Mouse (Mus musculus) thymus, postnatal 14 days (tissue): ENCODE measurements around the gene Calm3.
"Not testable (repeated sequence)": the region's sequence is repeated elsewhere in the genome, so short reads cannot be mapped to it uniquely, and the experiment has no call there.

Experiments used
- DNase-seq: peaks from one replicate; pipeline ENCODE4 v3.0.0; 2021

Gene Calm3

DNA sequence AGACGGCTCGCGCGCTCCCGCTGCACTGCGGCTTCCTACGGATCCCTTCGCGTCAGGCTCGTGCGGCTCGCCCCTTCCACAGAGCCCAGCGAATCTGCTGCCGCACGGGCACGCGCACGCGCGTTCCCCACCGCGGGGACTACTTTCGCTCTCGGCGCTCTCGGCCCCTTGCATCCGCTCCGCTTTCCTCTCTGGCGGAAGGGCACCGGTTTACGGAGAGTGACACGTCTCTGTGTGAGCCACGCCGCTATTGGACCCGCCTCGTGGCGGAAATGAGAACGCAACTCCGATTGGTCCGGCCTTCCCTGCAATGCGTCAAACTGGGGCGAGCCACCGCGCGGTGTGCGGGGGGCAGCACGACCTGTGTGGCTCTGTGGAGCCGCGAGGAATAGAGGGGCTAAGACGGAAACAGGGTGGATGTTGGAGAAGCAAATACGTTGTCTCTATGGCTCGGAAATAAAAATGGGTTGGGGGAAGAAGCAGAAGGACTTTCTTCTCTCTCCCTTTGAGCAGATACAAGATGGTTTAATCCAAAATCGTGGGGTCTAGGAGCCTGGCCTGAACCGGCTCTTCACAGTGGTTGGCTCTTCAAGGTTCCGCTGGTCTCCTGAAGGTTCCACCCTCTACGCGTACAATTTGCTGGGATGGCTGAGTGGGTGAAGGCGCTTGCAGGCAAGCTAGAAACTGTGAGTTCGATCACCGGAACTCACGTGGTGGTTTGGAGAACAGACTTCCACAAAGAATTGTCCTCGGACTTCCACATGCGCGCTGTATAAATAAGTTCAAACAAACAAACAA lies at the start of gene Calm3:
Gene Calm3, minus strand, starts transcription at position 78 of the 798 bp plus-strand sequence.
- DNase-seq, result peak; percentile 100

DNA sequence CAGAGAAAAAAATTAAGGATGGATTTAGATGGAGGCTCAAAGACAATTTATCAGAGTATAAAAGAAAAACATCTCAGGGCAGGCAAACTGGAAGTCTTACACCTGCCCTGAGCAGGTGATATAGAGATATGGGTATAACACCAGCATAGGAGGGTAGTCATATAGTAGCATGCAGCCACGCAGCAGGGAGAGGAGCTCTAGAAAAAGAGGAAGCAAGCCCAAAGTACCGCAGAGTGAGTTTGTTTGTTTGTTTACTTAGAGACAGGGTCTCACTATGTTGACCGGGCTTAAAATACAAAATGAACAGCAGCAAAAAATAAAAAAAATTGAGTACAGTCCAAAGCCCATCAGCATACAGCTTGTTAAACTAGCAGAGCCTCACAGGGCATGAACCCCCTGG lies 47.2 kb upstream of the Calm3 start:
- no peak for DNase-seq

DNA sequence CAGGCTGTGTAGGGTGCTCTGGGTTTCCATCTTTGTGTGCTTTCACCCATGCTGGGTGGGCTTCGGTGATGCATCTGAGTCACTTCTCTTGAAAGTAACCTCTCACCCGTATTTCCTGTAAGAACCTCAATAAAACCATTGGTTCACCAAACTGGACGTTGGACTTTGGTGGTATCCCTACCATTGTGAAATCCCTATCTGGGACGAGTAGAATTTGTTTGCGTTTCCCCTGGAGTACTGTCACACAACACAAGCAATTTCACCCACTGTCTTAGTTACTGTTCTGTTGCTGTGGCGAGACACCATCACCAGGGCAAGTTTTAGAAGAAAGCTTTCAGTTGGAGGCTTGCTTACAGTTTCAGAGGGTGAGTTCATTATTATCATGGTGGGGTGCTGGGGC lies 44.5 kb upstream of the Calm3 start:
- DNase-seq, result no peak

DNA sequence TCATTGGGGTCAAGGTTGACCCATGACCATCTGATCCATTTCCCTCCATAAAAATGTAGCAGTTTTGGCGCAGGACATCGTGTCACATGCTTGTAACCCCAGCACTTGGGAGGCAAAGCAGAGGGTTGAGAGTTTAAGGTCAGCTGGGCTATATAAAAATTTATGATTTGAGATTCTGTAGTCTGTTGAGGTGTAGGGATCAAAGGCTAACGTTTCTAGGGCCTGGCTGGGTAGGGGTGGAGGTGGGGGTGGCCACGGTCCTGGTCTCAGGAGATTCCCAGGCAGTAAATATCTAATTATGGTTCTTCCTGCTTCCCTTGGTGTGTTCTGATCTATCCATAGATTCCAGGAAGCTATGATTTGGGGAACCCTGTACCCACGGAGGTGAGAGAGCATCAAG lies 37.8 kb upstream of the Calm3 start:
- DNase-seq, result no peak

DNA sequence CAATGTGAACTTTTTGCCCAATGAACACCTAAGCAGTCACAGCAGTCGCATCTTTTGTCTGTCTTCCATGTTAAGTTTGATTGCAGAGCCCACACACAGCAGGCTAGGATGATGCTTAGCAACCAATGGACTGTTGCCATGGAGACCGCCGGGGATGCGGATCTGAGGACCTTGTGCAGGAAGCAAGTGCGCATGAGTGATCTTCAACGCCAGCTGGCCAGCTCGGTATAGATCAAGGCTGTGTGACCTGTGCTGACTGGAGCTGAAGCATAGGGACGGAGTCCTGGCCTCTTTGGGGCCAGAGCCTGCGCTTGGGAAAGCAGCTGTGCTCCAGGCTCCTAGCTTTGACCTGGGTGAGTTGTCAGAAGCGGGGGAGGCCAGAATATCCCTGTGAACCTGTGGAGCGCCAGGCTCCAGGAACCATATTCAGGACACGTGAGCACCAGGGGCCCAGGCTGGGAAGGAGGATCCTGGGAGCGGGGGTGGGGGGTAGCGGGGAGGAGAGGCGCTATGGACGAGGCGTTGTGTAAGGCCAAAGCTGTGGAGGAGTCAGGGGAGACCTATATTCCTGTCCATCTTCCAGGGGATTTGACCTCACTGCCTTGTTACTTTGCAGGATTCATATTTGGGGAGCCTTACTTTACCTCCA lies 35.7 kb upstream of the Calm3 start, which contains the start of gene Pnmal1:
Gene Pnmal1, plus strand, starts transcription at position 141 of the 649 bp plus-strand sequence.
- DNase-seq, result no peak

DNA sequence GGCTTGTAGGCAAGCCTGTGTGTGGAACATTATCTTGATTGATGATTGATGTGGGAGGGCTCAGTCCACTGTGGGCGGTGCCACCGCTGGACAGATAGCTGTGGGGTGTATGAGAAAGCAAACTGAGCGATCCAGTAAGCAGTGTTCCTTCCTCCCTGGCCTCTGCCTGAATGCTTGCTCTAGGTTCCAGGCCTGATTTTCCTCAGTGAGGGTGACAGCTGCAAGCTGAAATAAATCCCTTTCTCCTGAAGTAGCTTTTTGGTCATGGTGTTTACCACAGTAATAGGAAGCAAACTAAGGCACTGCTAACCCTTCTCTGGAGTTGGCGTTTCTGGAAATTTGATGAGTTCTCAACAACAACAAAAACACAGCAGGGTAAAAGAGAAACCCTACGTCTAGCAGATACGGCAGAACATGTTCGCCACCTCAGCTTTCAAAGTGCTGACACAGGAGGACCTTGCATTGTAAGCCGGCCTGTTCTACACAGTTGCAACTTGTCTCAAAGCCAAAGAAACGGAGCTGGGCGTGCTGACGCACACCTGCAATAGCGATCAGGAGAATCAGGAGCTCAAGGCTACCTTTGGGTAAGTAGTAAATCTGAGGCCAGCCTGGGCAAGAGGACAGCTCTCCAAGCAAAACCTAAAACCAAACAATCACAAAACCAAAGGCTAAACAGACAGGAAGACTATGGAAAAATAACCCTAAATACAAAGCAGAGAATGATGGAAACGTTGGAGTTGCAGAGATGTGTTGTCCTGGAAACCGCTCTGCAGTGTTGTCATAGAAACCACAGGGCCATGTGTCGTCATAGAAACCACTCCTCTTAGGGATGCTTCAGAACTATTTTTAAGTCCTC lies 32.7 kb upstream of the Calm3 start:
- DNase-seq, result no peak

DNA sequence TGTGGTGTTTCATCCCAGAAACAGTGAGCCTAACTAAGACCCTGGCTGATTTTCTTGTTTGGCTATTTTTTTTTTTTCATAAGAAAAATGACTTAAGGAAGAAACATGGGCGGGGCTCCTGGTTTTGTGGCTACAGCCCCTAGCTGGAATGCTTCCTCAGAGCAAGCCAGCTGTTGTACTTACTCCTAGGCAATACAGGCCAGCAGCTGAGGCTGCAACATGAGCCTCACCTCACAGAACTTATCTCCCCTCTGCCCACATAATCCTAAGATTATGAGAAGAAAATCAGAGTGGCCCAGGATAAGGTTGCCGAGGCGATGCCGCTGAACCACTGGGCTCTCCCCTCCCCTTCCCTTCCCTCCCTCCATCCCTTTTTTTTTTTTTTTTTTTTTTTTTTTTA lies 31.8 kb upstream of the Calm3 start:
- DNase-seq, result no peak

DNA sequence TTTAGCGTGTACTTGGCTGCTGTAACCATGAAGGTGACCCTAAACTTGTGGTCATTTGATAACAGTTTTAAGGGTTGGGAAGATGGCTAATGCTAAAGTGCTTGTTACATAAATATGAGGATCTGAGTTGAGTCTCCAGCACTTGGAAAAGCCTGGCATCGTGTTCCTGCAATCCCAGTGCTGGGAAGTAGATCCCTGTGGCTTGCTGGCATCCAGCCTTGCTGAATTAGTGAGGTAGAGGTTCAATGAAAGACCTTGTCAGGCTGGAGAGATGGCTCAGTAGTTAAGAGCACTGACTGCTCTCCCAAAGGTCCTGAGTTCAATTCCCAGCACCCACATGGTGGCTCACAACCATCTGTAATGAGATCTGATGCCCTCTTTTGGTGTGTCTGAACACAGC lies 29.9 kb upstream of the Calm3 start:
- not testable (repeated sequence) for DNase-seq

DNA sequence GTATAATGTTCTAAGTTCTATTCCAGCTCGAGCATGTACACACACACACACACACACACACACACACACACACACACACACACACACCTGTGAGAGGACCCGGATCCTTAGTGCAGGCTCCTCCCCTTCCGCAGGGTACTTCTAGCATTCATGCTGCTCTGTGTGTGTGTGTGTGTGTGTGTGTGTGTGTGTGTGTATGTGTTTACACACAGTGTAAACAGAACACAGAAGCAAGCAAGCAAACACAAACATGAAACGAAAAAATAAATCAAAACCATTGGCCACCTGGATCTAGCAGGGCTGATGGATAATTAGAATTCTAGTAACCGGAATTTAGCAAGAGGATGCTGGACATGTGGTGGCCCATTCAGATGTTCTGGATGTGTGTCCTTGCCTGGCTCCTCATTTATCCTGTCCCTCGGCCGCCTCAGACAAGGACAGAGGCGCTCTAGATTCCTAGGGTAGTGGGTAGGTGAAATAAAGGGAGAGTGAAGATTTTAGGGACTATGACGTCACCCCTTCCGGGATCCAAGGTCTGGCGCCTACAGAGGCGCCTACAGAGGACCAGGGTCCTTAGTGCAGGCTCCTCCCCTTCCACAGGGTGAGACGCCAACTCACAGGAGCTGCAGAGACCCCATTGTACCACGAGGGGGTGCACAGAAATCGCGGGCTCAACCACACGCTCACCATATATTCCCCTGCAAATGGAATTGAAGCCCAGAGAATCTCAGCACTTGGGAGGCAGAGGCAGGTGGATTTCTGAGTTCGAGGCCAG lies 27.1 kb upstream of the Calm3 start:
- DNase-seq, result peak; percentile 89

DNA sequence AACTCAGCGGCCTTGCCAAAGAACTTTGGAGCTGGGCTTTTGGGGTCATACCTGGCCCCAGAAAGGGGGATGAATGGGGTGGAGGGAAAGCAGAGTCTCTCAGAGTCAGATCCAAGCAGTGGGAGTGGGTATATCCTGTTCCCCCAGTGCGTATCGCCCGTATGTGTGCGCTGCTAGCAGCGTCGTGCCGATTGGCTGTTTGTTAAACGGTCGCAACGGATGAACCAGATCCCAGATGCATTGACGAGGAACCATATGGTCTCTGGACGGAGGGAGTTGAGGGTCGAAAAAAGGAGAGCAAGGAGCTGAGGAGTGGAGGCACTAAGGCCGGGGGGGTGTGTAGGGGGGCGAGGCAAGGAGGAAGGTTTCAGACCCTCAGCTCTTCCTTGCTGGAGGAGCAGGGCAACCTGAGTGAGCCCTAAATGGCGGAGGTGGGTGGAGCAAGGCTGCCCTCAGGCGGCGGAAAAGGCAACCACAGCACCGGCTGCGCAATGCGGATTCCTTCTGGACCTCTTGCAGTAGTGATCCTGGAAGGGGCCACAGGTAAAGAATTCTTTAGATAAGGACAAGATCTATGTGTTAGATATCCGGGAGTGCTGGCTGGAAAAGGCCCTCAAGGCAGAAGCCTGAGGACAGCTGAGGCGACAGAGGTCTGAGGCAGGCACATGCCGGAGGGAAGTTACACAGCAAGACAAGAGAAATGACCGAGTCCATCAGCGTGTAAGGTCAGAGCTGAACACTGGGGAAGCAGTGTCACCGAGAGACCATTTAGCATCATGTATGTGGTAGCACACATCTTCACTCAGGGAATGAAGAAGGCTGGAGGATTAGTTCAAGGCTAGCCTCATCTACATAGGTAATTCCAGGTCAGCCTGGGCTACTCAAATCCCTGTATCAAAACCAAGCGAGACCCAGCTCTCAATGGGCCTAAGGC lies 26.3 kb upstream of the Calm3 start:
- peak; percentile 85 for DNase-seq

DNA sequence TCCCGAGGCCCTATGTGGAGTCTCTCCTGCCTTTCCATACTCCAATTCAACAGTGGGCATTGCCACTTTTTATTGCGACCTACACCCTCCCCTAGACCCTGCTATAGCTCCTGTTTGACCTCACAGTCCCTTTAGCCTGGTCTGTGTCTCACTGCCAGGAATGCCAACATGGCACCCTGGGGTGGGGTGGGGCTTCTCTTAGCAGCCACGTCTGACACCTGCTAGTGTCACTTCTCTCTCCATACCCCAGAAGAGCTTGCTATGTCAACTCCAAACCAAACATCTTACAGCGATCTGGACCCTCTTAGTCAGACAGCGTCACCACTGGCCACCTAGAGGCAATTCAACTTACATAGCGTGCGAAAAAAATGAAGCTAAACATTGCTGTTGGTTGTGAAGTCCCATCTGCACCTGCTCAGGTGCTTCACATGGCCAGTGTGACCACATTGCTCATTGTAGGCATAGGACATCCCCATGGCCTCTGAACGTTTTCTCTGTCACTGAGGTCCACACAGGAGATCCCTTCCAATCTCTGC lies 25.1 kb upstream of the Calm3 start:
- DNase-seq, result no peak

DNA sequence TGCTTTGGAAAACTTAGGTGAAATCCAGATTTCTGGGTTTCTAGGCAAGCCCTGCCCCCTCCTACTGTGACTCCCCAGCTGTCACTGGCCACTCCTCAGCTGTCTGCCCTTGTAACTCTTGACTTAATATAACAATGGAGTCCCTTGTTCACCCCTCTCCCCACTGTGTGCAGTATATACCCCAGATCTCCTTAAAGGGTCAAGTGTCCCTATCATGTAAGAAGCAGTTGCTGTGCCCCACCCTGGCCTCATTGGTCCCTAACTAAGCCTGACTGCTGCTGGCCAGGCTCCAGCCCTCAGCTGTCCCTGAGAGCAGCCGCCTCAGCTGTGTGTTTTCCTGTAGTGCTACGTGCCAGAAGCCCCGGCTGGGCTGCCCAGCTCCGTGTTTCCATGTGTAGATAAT lies 24.0 kb upstream of the Calm3 start:
- no peak for DNase-seq

DNA sequence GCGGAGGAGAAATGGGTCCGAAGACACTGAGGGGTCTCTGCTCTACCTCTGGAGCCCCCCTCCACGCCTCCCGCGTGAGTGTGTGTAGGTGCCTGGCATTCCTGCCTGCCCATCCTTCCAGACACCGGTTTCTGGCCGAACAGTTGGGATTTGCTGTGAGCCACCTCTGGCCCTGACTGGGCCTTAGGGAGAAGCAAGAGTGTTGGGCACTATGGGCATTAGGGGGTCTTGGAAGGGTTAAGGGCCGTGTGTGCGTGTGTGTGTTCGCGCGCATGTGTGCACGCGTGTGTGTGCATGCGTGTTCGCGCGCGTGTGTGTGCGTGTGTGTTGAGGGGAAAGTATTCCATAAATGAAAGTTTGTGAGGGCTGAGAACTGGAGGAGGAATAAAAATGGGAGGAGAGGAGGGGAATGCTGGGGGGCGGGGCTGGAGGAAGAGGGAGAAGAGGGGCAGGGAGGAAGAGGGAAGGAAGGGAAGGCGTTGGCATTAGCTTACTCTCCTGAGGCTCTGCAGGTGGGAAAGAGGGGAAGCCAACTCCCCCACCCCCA lies 23.5 kb upstream of the Calm3 start:
- DNase-seq, result no peak

DNA sequence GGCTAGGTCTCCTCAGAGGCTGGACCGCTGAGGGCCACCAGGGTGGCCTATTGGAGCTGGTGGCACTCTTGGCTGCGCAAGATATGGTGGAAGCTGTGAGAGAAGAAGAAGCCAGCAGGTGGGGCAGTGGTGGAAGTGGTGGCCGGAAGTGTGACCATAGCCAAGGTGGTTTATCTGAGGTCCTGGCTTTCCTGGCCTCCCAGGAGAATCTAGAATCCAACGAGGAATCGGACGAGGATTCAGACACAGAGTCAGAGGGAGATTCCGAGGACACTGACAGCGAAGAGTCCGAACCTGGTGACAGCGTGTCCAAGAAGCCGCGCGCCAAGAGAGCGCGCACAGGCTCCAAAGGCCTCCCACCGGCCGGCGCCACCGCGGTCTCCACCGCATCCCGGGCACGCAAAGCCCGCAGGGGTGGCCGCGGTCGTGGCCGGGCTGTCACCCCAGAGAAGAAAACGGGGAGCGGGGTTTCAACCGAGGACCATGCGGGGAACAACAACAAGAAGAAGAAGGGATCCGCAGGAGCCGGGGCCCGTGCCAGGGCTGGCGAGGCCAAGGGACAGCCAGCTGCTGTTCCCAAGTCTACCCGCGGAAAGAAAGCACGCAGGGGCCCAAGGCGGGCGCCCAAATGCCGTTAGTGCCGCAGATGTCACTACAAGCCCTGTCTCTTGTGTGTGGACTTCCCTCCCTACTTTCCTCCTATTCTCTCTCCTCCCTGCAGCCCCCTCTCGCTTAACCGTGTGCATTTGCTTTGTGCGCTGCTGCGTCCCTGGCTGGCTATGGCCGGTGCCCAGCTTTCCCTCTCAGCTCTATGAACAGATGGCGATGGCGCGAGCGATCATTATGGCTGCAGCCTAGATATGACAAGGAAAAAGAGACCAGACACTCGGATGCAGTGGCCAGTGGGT lies 22.8 kb upstream of the Calm3 start:
- DNase-seq, result no peak

DNA sequence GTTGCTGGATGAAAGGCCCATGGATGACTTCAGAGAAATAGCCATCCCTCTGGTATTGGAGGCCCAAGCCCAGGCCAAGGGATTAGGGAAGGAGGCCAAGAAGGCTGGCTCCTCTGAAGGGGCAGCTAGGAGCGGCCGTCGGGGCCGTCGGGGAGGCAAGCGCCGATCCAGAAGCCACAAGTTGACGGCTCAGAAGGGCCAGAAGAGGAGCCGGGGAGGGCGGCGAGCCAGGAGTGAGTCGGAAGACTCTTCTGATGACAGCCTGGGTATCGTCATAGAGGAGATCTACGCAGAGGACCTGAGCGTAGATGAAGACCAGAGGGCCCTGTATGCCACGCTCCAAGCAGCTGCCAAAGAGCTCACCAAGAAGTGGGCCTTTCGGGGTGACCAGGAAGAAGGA lies 21.5 kb upstream of the Calm3 start:
- no peak for DNase-seq

DNA sequence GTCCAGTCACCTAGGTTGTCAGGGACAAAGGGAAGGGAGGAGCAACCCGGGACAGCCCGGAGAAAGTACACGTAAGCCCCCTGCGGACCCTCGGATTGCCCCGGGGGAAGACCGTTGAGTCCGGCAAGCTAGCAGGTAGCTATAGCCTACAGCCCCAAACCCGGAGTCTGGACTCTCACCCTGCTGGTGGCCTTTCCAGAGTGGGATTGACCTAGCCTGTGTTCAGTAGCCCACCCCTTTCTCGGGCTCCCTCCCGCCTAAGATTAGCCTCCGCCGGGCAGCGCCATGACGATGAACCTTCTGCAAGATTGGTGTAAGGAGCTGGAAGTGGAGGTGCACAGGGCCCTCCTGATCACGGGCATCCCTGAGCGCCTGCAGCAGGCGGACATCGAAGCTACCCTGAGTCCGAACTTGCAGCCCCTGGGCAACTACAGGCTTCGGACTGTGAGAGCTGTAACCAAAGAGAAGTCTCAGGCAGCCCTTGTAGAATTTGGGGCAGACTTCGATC lies 20.9 kb upstream of the Calm3 start:
- no peak for DNase-seq

DNA sequence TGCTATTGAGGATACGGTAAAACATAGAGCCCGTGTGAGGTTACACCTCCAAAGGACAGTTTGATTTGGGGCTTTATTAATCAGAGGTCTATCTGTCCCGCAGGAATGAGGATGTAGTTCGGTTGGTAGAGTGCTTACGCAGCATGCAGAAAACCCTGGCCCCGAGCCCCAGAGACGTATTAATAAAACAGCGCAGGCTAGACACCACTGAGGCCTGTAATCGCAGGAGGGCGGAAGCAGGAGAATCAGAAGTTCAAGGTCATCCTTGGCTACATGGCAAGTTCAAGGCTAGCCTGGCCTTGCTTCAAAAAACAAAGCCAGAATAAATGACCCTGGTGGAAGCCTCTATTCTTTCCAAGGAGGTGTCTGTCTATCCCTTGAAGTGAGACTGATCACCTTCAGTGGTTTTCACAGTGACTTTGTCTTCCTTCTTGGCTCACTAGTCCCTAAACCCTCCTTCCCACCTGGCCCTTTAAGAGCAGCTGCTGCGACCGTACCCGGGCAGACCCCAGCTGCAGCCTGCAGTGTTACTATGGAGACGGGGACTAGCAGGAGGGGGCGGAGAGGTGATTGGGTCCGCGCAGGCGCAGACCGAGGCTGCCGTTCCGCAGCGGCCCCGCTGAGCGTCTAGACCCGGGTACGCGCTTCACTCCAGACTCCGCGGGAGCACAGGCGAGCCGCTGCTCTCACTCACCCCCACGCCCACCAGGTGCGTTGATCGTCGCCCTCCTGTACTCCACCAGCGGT lies 20.3 kb upstream of the Calm3 start, which contains the start of gene Pnmal2:
Gene Pnmal2, plus strand, starts transcription at position 622 of the 747 bp plus-strand sequence.
- peak; percentile 96 for DNase-seq

DNA sequence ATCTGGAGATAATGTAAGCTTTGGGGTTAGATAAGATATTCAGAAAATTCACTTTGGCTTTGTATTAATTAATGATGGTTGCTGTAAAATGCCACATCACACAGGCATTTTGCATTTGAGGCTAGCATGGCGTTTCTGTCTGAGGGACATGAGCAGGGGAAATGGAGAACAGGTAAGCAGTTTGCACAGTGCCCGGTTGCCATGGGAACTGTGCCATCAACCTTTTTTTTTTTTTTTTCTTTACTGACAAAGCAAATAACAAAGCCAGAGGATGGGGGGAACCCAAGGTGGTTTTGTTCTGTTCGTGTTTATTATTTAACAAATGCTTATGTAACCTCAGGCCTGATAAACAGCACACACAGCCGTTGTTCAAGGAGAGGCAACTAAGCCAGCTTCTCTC lies 18.9 kb upstream of the Calm3 start:
- DNase-seq, result no peak

DNA sequence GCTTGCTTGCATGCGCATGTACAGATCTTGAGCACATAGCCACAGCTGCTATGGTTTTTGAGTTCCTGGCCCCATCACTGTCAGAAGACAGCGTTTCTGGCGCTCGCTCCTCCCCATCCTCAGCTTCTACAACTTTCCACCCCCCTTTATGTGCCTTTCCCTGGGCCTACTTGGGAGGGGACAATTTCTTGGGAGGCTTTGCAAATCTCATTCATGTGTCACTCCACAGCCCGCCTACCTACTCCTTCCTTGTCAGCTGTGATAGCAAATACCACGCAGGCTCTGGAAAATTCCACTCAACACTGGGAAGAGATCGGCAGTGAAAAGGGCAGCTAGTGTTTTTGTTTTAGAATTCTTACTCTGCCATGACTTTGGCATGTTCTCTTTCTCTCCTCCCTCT lies 16.4 kb upstream of the Calm3 start:
- DNase-seq, result no peak
